Mouse (Mus musculus) lung, embryonic 14.5 days (tissue): ENCODE data around the gene Usp25. TPM values are rescaled to one million over a fixed set of nuclear protein-coding genes. Genes with fewer than 3 reads are reported as not detected.

Experiments
- ATAC-seq: fragments of 200-750 bp; cut with Nextera tagmentation; 2 replicates; pipeline ENCODE4 v1.8.0; 2017; ENCODE audit warnings: mild to moderate bottlenecking, moderate TSS enrichment, moderate library complexity; ENCODE audit not compliant: insufficient read depth
- DNase-seq: peaks from one replicate; pipeline ENCODE4 v3.0.0-alpha.2; 2015
- H3K27ac ChIP-seq: fragments of 300-500 bp; sonication (generic); 2 replicates; pipeline ENCODE4 v1.5.1; 2014; ENCODE audit warnings: low read depth, mild to moderate bottlenecking, moderate library complexity
- H3K27me3 ChIP-seq: fragments of 300-500 bp; sonication (generic); 2 replicates; pipeline ENCODE4 v1.6.1; 2014; ENCODE audit warnings: low read length, control low read depth; ENCODE audit not compliant: insufficient read depth
- H3K36me3 ChIP-seq: fragments of 300-500 bp; sonication (generic); 2 replicates; pipeline ENCODE4 v1.6.1; 2014; ENCODE audit warnings: control low read depth; ENCODE audit not compliant: insufficient read depth
- H3K4me1 ChIP-seq: fragments of 300-500 bp; sonication (generic); 2 replicates; pipeline ENCODE4 v1.6.1; 2014; ENCODE audit warnings: antibody characterized with exemption, control low read depth; ENCODE audit not compliant: insufficient read depth
- H3K4me2 ChIP-seq: fragments of 300-500 bp; sonication (generic); 2 replicates; pipeline ENCODE4 v1.6.1; 2014; ENCODE audit warnings: mild to moderate bottlenecking
- H3K4me3 ChIP-seq: fragments of 300-500 bp; sonication (generic); 2 replicates; pipeline ENCODE4 v1.5.1; 2014; ENCODE audit warnings: low read depth, low read length
- H3K9ac ChIP-seq: fragments of 300-500 bp; sonication (generic); 2 replicates; pipeline ENCODE4 v1.6.1; 2014
- H3K9me3 ChIP-seq: fragments of 300-500 bp; sonication (generic); 2 replicates; pipeline ENCODE4 v1.6.1; 2016; ENCODE audit warnings: low read depth, low read length, control low read depth
- CTCF ChIP-seq: IDR thresholded peaks from 2 replicates; pipeline ENCODE4 v1.5.1; 2016; ENCODE audit warnings: antibody characterized with exemption, low read depth
- WGBS: fragments of 180-500 bp; shearing (Covaris S2); extraction: QIAGEN DNeasy Blood & Tissue Kit; methylation state at CpG from one replicate; pipeline ENCODE4 v1.1.7; 2014; 5-methylcytosine and 5-hydroxymethylcytosine counted together
- polyA plus RNA-seq: library from polyadenylated mRNA; unstranded; fragments of >200 nt; fragmentation: Nextera tagmentation; extraction: Ambion mirVana; gene quantifications from 2 replicates; pipeline ENCODE4 v1.2.1, GENCODE M21; 2014

Usp25 gene
- polyA plus RNA-seq, 1 experiment from 2014 or later, result 25.8 TPM

GRCm38 (mm10) chr16:77009173-77009572 is 4.3 kb upstream of the Usp25 start:
- WGBS, result 52% methylated on average over 5 of the region's 5 CpGs
- H3K4me1 ChIP-seq, result no peaks in the 10 kb centered on the region
- H3K4me2 ChIP-seq, result no peak overlapping the region
- H3K9ac ChIP-seq, result no peak overlapping the region
- no peak overlapping the region for H3K27ac ChIP-seq
- H3K4me3 ChIP-seq, result no peak overlapping the region
- TF ChIP-seq CTCF, result no peak
- DNase-seq (no peak), ATAC-seq (no peak)
- H3K27me3 ChIP-seq, result no peaks in the 10 kb centered on the region
- no peaks in the 10 kb centered on the region for H3K9me3 ChIP-seq
- no peaks in the 10 kb centered on the region for H3K36me3 ChIP-seq

GRCm38 (mm10) chr16:77014321-77015211 is 1.1 kb downstream of the Usp25 start:
- H3K4me3 ChIP-seq, result peak overlapping the region; percentile 85
- ATAC-seq (no peak), DNase-seq (no peak)
- 3% methylated on average over 17 of the region's 17 CpGs for WGBS
- no peaks in the 10 kb centered on the region for H3K36me3 ChIP-seq
- H3K4me1 ChIP-seq, result peaks cover 19% of the 10 kb centered on the region; the same call in 1 of the 2 replicates
- H3K27me3 ChIP-seq, result no peaks in the 10 kb centered on the region
- H3K9me3 ChIP-seq, result no peaks in the 10 kb centered on the region
- peak overlapping the region; percentile 94 for H3K9ac ChIP-seq
- TF ChIP-seq CTCF, result no peak
- peak overlapping the region; percentile 91; the same call in 1 of the 2 replicates for H3K27ac ChIP-seq
- H3K4me2 ChIP-seq, result peak overlapping the region; percentile 83

GRCm38 (mm10) chr16:77015380-77016346 is 2.2 kb downstream of the Usp25 start:
- H3K36me3 ChIP-seq, result no peaks in the 10 kb centered on the region
- H3K27me3 ChIP-seq, result no peaks in the 10 kb centered on the region
- ATAC-seq (no peak), DNase-seq (no peak)
- 44% methylated on average over 4 of the region's 4 CpGs for WGBS
- H3K27ac ChIP-seq, result no peak overlapping the region
- H3K4me2 ChIP-seq, result peak overlapping the region; percentile 83
- 0 out of 2 replicates have a peak overlapping the region, but pooled peaks have one; percentile 94 for H3K9ac ChIP-seq
- no peaks in the 10 kb centered on the region for H3K9me3 ChIP-seq
- peak overlapping the region; percentile 85 for H3K4me3 ChIP-seq
- TF ChIP-seq CTCF, result no peak
- peaks cover 21% of the 10 kb centered on the region; the same call in 1 of the 2 replicates for H3K4me1 ChIP-seq

GRCm38 (mm10) chr16:77017931-77018330 is 4.4 kb downstream of the Usp25 start:
- ATAC-seq (no peak), DNase-seq (no peak)
- Histone ChIP-seq H3K4me2 (no peak overlapping the region), H3K9me3 (no peaks in the 10 kb centered on the region), H3K27me3 (no peaks in the 10 kb centered on the region), H3K4me1 (peaks cover 21% of the 10 kb centered on the region; the same call in 1 of the 2 replicates), H3K27ac (no peak overlapping the region), H3K9ac (no peak overlapping the region), H3K4me3 (no peak overlapping the region), H3K36me3 (no peaks in the 10 kb centered on the region)
- no peak for TF ChIP-seq CTCF
- 73% methylated on average over 7 of the region's 7 CpGs for WGBS

- DNase-seq (no peak), ATAC-seq (peak; percentile 23; the same call in 1 of the 2 replicates)
- H3K4me2 ChIP-seq, result no peak overlapping the region
- H3K4me1 ChIP-seq, result peaks cover 15% of the 10 kb centered on the region; the same call in 1 of the 2 replicates
- no peaks in the 10 kb centered on the region for H3K9me3 ChIP-seq
- H3K36me3 ChIP-seq, result peaks cover 4% of the 10 kb centered on the region; the same call in 1 of the 2 replicates
- no peak overlapping the region for H3K9ac ChIP-seq
- H3K27ac ChIP-seq, result no peak overlapping the region
- no peak for TF ChIP-seq CTCF
- no peak overlapping the region for H3K4me3 ChIP-seq
- no peaks in the 10 kb centered on the region for H3K27me3 ChIP-seq
- WGBS, result 66% methylated on average over 3 of the region's 3 CpGs
Observed at GRCm38 (mm10) chr16:77020190-77020589, 6.7 kb downstream of the Usp25 start.

GRCm38 (mm10) chr16:77023627-77024379 is 10.3 kb downstream of the Usp25 start:
- 82% methylated on average over 7 of the region's 7 CpGs for WGBS
- DNase-seq, result no peak
- TF ChIP-seq CTCF, result no peak

More at GRCm38 (mm10) chr16:77023627-77024379, 10.3 kb downstream of the Usp25 start:
- no peaks in the 10 kb centered on the region for H3K9me3 ChIP-seq
- no peak for ATAC-seq
- no peak overlapping the region for H3K4me3 ChIP-seq
- no peak overlapping the region for H3K9ac ChIP-seq
- no peaks in the 10 kb centered on the region for H3K27me3 ChIP-seq
- H3K27ac ChIP-seq, result no peak overlapping the region
- H3K36me3 ChIP-seq, result peaks cover 7% of the 10 kb centered on the region; the same call in 1 of the 2 replicates
- peaks cover 18% of the 10 kb centered on the region for H3K4me1 ChIP-seq
- no peak overlapping the region for H3K4me2 ChIP-seq
